Mouse (Mus musculus): ENCODE data around the gene Gm7029. TPM values are rescaled to one million over a fixed set of nuclear protein-coding genes. Genes with fewer than 3 reads are reported as not detected.

The Gm7029 gene
- total RNA-seq, 2 experiments from 2014 or later = not detected

Other genes with a start within 250 kb of the Gm7029 start
- 34.3 and 57.7 TPM in 2 replicates for gene Zfp414, start 244.7 kb upstream of the Gm7029 start, total RNA-seq (2014; fragmentation: Nextera tagmentation)
- 10.7 and 13.5 TPM in 2 replicates for gene Zfp414, start 244.7 kb upstream of the Gm7029 start, total RNA-seq (2017)
- 0.72 TPM in 1 of 2 replicates, not detected in the other for gene Pram1, start 235.8 kb upstream of the Gm7029 start, total RNA-seq (2014; fragmentation: Nextera tagmentation)
- not detected in 2 replicates for gene Pram1, start 235.8 kb upstream of the Gm7029 start, total RNA-seq (2017)
- 579 and 611 TPM in 2 replicates for gene Hnrnpm, start 187.0 kb upstream of the Gm7029 start, total RNA-seq (2014; fragmentation: Nextera tagmentation)
- gene Hnrnpm, start 187.0 kb upstream of the Gm7029 start, total RNA-seq (2017) = 338 and 437 TPM in 2 replicates
- 53.7 and 55.5 TPM in 2 replicates for gene March2, start 155.2 kb upstream of the Gm7029 start, total RNA-seq (2014; fragmentation: Nextera tagmentation)
- gene March2, start 155.2 kb upstream of the Gm7029 start, total RNA-seq (2017) = 33.4 and 48.1 TPM in 2 replicates
- 98.0 and 144 TPM in 2 replicates for gene Rab11b, start 113.3 kb upstream of the Gm7029 start, total RNA-seq (2014; fragmentation: Nextera tagmentation)
- gene Rab11b, start 113.3 kb upstream of the Gm7029 start, total RNA-seq (2017) = 27.5 and 33.0 TPM in 2 replicates
- gene Angptl4, start 92.0 kb upstream of the Gm7029 start, total RNA-seq (2014; fragmentation: Nextera tagmentation) = 14.9 and 18.2 TPM in 2 replicates
- 13.0 and 17.1 TPM in 2 replicates for gene Angptl4, start 92.0 kb upstream of the Gm7029 start, total RNA-seq (2017)
- gene Kank3, start 63.3 kb upstream of the Gm7029 start, total RNA-seq (2014; fragmentation: Nextera tagmentation) = 12.0 and 19.7 TPM in 2 replicates
- gene Kank3, start 63.3 kb upstream of the Gm7029 start, total RNA-seq (2017) = 1.6 and 2.4 TPM in 2 replicates
- 3,294 and 3,898 TPM in 2 replicates for gene Rps28, start 49.3 kb upstream of the Gm7029 start, total RNA-seq (2014; fragmentation: Nextera tagmentation)
- 3,120 and 3,626 TPM in 2 replicates for gene Rps28, start 49.3 kb upstream of the Gm7029 start, total RNA-seq (2017)
- 261 and 275 TPM in 2 replicates for gene Ndufa7, start 49.3 kb upstream of the Gm7029 start, total RNA-seq (2014; fragmentation: Nextera tagmentation)
- gene Ndufa7, start 49.3 kb upstream of the Gm7029 start, total RNA-seq (2017) = 85.6 and 250 TPM in 2 replicates
- 11.4 and 19.2 TPM in 2 replicates for gene Cd320, start 30.7 kb upstream of the Gm7029 start, total RNA-seq (2014; fragmentation: Nextera tagmentation)
- gene Cd320, start 30.7 kb upstream of the Gm7029 start, total RNA-seq (2017) = 14.1 and 19.6 TPM in 2 replicates
- 14.7 and 31.9 TPM in 2 replicates for gene Kifc1, start 16.8 kb downstream of the Gm7029 start, total RNA-seq (2014; fragmentation: Nextera tagmentation)
- gene Kifc1, start 16.8 kb downstream of the Gm7029 start, total RNA-seq (2017) = 15.6 and 17.0 TPM in 2 replicates
- not detected in 2 replicates for gene Platr17, start 31.3 kb downstream of the Gm7029 start, total RNA-seq (2014; fragmentation: Nextera tagmentation)
- not detected in 2 replicates for gene Platr17, start 31.3 kb downstream of the Gm7029 start, total RNA-seq (2017)
- 60.3 and 70.5 TPM in 2 replicates for gene Daxx, start 35.6 kb downstream of the Gm7029 start, total RNA-seq (2014; fragmentation: Nextera tagmentation)
- 41.3 and 49.0 TPM in 2 replicates for gene Daxx, start 35.6 kb downstream of the Gm7029 start, total RNA-seq (2017)
- 47.9 and 65.3 TPM in 2 replicates for gene Tapbp, start 42.1 kb downstream of the Gm7029 start, total RNA-seq (2014; fragmentation: Nextera tagmentation)
- gene Tapbp, start 42.1 kb downstream of the Gm7029 start, total RNA-seq (2017) = 35.6 and 42.1 TPM in 2 replicates
- 18.0 and 18.4 TPM in 2 replicates for gene Zbtb22, start 42.1 kb downstream of the Gm7029 start, total RNA-seq (2014; fragmentation: Nextera tagmentation)
- 14.9 and 18.6 TPM in 2 replicates for gene Zbtb22, start 42.1 kb downstream of the Gm7029 start, total RNA-seq (2017)
- gene Rgl2, start 55.7 kb downstream of the Gm7029 start, total RNA-seq (2014; fragmentation: Nextera tagmentation) = 42.6 and 49.0 TPM in 2 replicates
- 10.4 and 14.0 TPM in 2 replicates for gene Rgl2, start 55.7 kb downstream of the Gm7029 start, total RNA-seq (2017)
- gene Pfdn6, start 66.5 kb downstream of the Gm7029 start, total RNA-seq (2014; fragmentation: Nextera tagmentation) = 192 and 240 TPM in 2 replicates
- gene Pfdn6, start 66.5 kb downstream of the Gm7029 start, total RNA-seq (2017) = 209 and 235 TPM in 2 replicates
- gene Wdr46, start 66.8 kb downstream of the Gm7029 start, total RNA-seq (2014; fragmentation: Nextera tagmentation) = 75.2 and 76.4 TPM in 2 replicates
- gene Wdr46, start 66.8 kb downstream of the Gm7029 start, total RNA-seq (2017) = 78.8 and 105 TPM in 2 replicates
- 0.90 and 1.8 TPM in 2 replicates for gene B3galt4, start 77.7 kb downstream of the Gm7029 start, total RNA-seq (2014; fragmentation: Nextera tagmentation)
- 2.7 TPM in 1 of 2 replicates, not detected in the other for gene B3galt4, start 77.7 kb downstream of the Gm7029 start, total RNA-seq (2017)
- gene Vps52, start 82.0 kb downstream of the Gm7029 start, total RNA-seq (2014; fragmentation: Nextera tagmentation) = 41.4 and 51.4 TPM in 2 replicates
- gene Vps52, start 82.0 kb downstream of the Gm7029 start, total RNA-seq (2017) = 17.4 and 26.2 TPM in 2 replicates
- gene Rps18, start 82.2 kb downstream of the Gm7029 start, total RNA-seq (2014; fragmentation: Nextera tagmentation) = 6,055 and 6,432 TPM in 2 replicates
- 1,728 and 1,730 TPM in 2 replicates for gene Rps18, start 82.2 kb downstream of the Gm7029 start, total RNA-seq (2017)
- gene H2-K1, start 126.5 kb downstream of the Gm7029 start, total RNA-seq (2014; fragmentation: Nextera tagmentation) = 870 and 1,054 TPM in 2 replicates
- gene H2-K1, start 126.5 kb downstream of the Gm7029 start, total RNA-seq (2017) = 664 and 816 TPM in 2 replicates
- 12.8 and 24.7 TPM in 2 replicates for gene Ring1, start 150.8 kb downstream of the Gm7029 start, total RNA-seq (2014; fragmentation: Nextera tagmentation)
- 13.5 and 15.4 TPM in 2 replicates for gene Ring1, start 150.8 kb downstream of the Gm7029 start, total RNA-seq (2017)
- gene H2-Ke6, start 154.2 kb downstream of the Gm7029 start, total RNA-seq (2014; fragmentation: Nextera tagmentation) = 118 and 144 TPM in 2 replicates
- gene H2-Ke6, start 154.2 kb downstream of the Gm7029 start, total RNA-seq (2017) = 41.6 and 46.8 TPM in 2 replicates
- gene Slc39a7, start 157.8 kb downstream of the Gm7029 start, total RNA-seq (2014; fragmentation: Nextera tagmentation) = 18.1 and 18.3 TPM in 2 replicates
- 94.1 and 169 TPM in 2 replicates for gene Slc39a7, start 157.8 kb downstream of the Gm7029 start, total RNA-seq (2017)
- gene Rxrb, start 158.0 kb downstream of the Gm7029 start, total RNA-seq (2014; fragmentation: Nextera tagmentation) = 49.6 and 58.9 TPM in 2 replicates
- gene Rxrb, start 158.0 kb downstream of the Gm7029 start, total RNA-seq (2017) = 31.4 and 33.3 TPM in 2 replicates
- gene Col11a2, start 165.6 kb downstream of the Gm7029 start, total RNA-seq (2014; fragmentation: Nextera tagmentation) = 1.1 and 3.6 TPM in 2 replicates
- 0.05 and 0.46 TPM in 2 replicates for gene Col11a2, start 165.6 kb downstream of the Gm7029 start, total RNA-seq (2017)
- 6.2 and 15.1 TPM in 2 replicates for gene H2-Oa, start 218.5 kb downstream of the Gm7029 start, total RNA-seq (2014; fragmentation: Nextera tagmentation)
- gene H2-Oa, start 218.5 kb downstream of the Gm7029 start, total RNA-seq (2017) = 0.75 and 5.8 TPM in 2 replicates
- 26.4 and 41.6 TPM in 2 replicates for gene H2-DMa, start 245.7 kb downstream of the Gm7029 start, total RNA-seq (2014; fragmentation: Nextera tagmentation)
- 35.0 and 36.7 TPM in 2 replicates for gene H2-DMa, start 245.7 kb downstream of the Gm7029 start, total RNA-seq (2017)
- 173 and 198 TPM in 2 replicates for gene Brd2, start 248.8 kb downstream of the Gm7029 start, total RNA-seq (2014; fragmentation: Nextera tagmentation)
- gene Brd2, start 248.8 kb downstream of the Gm7029 start, total RNA-seq (2017) = 312 and 511 TPM in 2 replicates